Mouse (Mus musculus): Measurements from ENCODE around the gene Rmdn2.

Gene Rmdn2

DNA sequence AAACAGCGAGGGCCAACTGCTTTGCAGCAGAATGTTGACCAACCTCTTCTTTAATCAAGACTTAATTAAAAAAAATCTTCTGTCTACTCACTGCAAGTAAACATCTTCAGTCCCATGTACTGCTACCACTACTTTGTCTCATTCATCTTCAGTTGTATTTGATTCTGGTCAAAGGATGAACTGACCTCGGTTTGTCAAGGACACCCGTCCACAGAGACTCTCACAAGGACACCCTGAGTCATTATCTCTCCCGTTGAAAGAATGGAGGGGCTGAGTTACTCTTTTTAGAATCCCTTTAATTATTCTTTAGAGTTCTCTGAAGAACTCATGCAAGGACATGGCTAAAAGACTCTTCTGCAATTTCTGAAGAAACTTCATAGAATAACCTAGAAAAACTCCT, at the start of gene Rmdn2:
Rmdn2 (plus strand) TSS at position 319 of the 400 bp plus-strand sequence.
- DNase-seq (ENCODE audit: low read depth): no peak

DNA sequence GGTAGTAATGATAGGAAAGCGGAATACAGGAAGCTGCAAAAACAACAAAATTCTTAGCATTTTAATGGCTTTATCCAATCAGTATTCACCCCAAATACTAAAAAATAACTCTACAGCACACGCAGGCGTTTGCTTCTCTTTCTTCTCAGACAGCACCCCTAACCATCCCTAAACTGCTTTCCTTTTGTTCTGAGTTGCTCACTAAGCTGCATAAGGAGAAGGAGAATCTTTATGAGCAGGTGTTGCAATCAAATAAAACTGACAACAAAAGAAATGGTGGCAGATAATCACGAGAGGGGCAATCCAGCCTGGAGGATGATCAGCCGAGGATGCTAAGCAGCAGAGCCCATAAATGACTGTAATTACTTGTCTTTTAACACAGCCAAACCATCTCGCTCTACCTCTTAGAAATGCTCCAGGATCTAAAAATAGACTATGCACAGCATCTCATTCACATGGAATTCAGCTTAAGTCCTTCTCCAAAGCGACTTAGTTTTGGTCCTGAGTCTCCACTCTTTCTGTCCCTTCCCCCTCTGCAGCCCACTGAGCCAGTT, 48.5 kb upstream of the Rmdn2 start:
- DNase-seq (ENCODE audit: low read depth): no peak

- DNase-seq (ENCODE audit: low read depth): no peak
Measured at GRCm38 (mm10) chr17:79563721-79564120, 47.9 kb upstream of the Rmdn2 start.

GRCm38 (mm10) chr17:79565241-79565961, 46.3 kb upstream of the Rmdn2 start:
- no peak for DNase-seq (ENCODE audit: low read depth)

GRCm38 (mm10) chr17:79568401-79568800, 43.3 kb upstream of the Rmdn2 start:
- no peak for DNase-seq (ENCODE audit: low read depth)

- DNase-seq (ENCODE audit: low read depth): no peak
Measured at GRCm38 (mm10) chr17:79578328-79578727, 33.3 kb upstream of the Rmdn2 start.

DNA sequence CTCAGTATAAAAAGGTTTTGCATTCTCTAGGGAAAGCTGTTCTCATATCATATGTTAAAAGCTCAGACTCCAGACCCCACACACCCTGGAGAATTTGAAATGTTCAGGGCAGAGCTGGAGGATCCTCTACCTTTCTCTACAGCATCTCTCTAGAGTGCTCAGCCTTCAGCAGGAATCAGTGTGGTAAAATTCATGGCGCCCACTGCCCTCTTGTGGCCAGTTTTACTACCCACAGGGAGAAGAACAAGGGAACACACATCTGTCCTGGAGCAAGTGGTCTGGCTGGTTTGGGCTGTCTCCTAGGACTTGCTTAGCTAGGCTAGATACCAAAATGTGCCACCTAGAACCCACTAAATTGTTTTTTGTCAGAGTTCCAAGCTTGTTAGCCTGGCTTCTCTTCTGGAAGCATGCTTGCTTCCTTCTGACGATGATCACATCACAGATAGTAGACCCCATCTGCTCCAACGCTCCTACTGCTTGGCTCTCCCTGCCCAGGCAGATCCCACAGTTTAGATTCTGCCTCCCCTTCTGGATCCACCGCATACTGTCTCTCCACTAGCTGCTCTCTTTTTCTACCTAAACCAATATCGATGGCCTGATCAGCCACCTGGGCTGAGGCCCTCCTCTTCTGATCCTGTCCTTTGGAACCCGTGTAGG, 31.3 kb upstream of the Rmdn2 start:
- peak; percentile 44 for DNase-seq (ENCODE audit: low read depth)

- no peak for DNase-seq (ENCODE audit: low read depth)
Measured at GRCm38 (mm10) chr17:79583466-79583865, 28.2 kb upstream of the Rmdn2 start.

DNA sequence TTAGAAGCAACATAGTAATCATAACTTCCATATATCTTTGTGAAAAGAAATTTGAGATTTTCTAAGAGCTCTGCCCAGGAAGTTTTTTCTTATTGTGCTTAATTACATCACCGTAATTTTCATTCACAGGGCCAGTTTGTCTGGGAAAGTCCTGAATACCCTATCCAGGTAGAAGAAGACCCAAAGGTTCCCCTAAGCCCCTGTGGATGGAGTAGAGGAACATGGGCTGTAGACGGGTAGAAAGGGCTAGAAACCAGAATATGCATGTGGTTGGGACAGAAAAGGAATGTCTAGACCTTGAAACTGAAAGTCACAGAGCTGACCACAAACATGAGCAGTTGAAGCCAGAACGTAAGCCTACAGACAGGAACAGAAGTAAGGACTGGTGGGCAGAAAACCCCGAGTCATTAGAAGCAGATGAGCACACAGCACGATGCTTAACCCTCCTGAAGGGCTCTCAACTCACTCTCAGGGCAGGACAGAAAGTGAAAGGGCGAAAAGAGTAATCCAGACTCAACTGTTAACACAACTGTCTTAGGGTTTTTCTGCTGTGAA, 27.3 kb upstream of the Rmdn2 start:
- no peak for DNase-seq (ENCODE audit: low read depth)

GRCm38 (mm10) chr17:79589913-79590312, 21.8 kb upstream of the Rmdn2 start:
- no peak for DNase-seq (ENCODE audit: low read depth)

- DNase-seq (ENCODE audit: low read depth): no peak
Measured at GRCm38 (mm10) chr17:79595996-79596395, 15.7 kb upstream of the Rmdn2 start.

DNA sequence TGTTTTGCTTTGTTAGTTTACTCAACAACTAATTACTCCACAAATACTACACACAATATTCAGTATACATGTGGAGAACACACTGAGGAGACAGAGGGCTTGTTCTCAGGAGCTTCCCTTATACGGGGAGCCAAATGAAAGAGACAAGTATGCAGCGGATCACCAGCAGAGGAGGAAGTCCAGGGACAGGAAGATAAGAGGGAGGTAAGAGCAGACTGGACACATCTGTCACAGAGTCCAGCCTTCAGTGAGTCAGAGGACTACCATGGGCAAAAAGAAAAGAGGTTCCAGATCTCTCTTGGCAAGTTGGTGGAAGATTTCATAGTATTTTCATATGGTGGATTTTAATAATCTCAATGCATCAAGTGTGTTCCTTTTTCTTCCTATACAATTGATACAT, 13.5 kb upstream of the Rmdn2 start:
- DNase-seq (ENCODE audit: low read depth): no peak

- DNase-seq (ENCODE audit: low read depth): no peak
Measured at GRCm38 (mm10) chr17:79598596-79599577, 12.8 kb upstream of the Rmdn2 start.

GRCm38 (mm10) chr17:79600108-79600507, 11.6 kb upstream of the Rmdn2 start:
- no peak for DNase-seq (ENCODE audit: low read depth)

GRCm38 (mm10) chr17:79602381-79602780, 9.3 kb upstream of the Rmdn2 start:
- DNase-seq (ENCODE audit: low read depth): no peak

GRCm38 (mm10) chr17:79603427-79603826, 8.2 kb upstream of the Rmdn2 start:
- no peak for DNase-seq (ENCODE audit: low read depth)

- no peak for DNase-seq (ENCODE audit: low read depth)
Measured at GRCm38 (mm10) chr17:79605794-79606193, 5.9 kb upstream of the Rmdn2 start.

DNA sequence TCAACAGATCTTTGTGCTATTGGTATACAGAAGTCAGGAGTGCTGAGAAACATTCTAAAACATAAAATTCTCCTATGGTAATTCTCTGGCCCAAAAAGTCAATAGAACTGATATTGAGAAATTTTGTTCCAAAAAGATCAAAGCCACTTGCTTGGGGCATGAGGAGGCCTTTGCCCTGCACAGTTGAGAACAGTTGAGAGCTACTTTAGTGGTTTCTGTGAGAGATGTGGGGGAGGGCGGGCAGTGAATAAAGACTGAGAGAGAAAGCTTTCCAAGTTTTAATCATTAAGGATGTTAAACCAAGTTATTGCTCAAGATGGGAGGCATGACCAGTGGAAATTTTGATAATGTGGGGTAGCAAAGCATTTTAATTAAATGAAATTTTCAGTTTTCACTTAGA, 2.0 kb upstream of the Rmdn2 start:
- DNase-seq (ENCODE audit: low read depth): no peak

- DNase-seq (ENCODE audit: low read depth): no peak
Measured at GRCm38 (mm10) chr17:79610163-79610755, 1.4 kb upstream of the Rmdn2 start.

- peak; percentile 24 for DNase-seq (ENCODE audit: low read depth)
Measured at GRCm38 (mm10) chr17:79614691-79615588, 3.3 kb downstream of the Rmdn2 start.
